Mouse (Mus musculus): ENCODE results near the gene Onecut3. TPM values are rescaled to one million over a fixed set of nuclear protein-coding genes. Genes with fewer than 3 reads are reported as not detected.
A peak's percentile ranks its signal among the peaks of the same experiment; 100 is the strongest.

The Onecut3 gene
- polyA plus RNA-seq, 1 experiment from 2014 or later, result not detected

GRCm38 (mm10) chr10:80460324-80460723, 34.3 kb upstream of the Onecut3 start:
- no peak overlapping the region for H3K4me2 ChIP-seq (ENCODE audit: low read depth, low read length)
- H3K36me3 ChIP-seq (ENCODE audit: control insufficient read depth, insufficient read depth, low read length), result no peaks in the 10 kb centered on the region
- no peak for DNase-seq (ENCODE audit: low spot score)
- H3K9me3 ChIP-seq (ENCODE audit: control insufficient read depth, low read length), result no peaks in the 10 kb centered on the region
- peaks cover 3% of the 10 kb centered on the region; the same call in 1 of the 2 replicates for H3K4me1 ChIP-seq (ENCODE audit: control insufficient read depth, insufficient read depth, low read length)
- ATAC-seq (ENCODE audit: low read depth), result no peak
- 51% methylated on average over 4 of the region's 4 CpGs for WGBS
- H3K27me3 ChIP-seq (replicated peaks; ENCODE audit: control insufficient read depth, insufficient read depth, low read length), result peaks cover 12% of the 10 kb centered on the region
- H3K27ac ChIP-seq (replicated peaks; ENCODE audit: low read depth, low read length), result no peak overlapping the region
- no peak overlapping the region for H3K4me3 ChIP-seq (ENCODE audit: low read depth, low read length)
- no peak overlapping the region for H3K9ac ChIP-seq (ENCODE audit: low read depth, low read length)

GRCm38 (mm10) chr10:80461346-80461745, 33.3 kb upstream of the Onecut3 start:
- H3K4me2 ChIP-seq (ENCODE audit: low read depth, low read length), result no peak overlapping the region
- peaks cover 12% of the 10 kb centered on the region for H3K27me3 ChIP-seq (replicated peaks; ENCODE audit: control insufficient read depth, insufficient read depth, low read length)
- H3K27ac ChIP-seq (replicated peaks; ENCODE audit: low read depth, low read length), result no peak overlapping the region
- WGBS, result 56% methylated on average over 7 of the region's 7 CpGs
- no peaks in the 10 kb centered on the region for H3K9me3 ChIP-seq (ENCODE audit: control insufficient read depth, low read length)
- peaks cover 3% of the 10 kb centered on the region; the same call in 1 of the 2 replicates for H3K4me1 ChIP-seq (ENCODE audit: control insufficient read depth, insufficient read depth, low read length)
- no peak overlapping the region for H3K9ac ChIP-seq (ENCODE audit: low read depth, low read length)
- no peaks in the 10 kb centered on the region for H3K36me3 ChIP-seq (ENCODE audit: control insufficient read depth, insufficient read depth, low read length)
- DNase-seq (ENCODE audit: low spot score) (peak; percentile 14), ATAC-seq (ENCODE audit: low read depth) (no peak)
- no peak overlapping the region for H3K4me3 ChIP-seq (ENCODE audit: low read depth, low read length)

GRCm38 (mm10) chr10:80464381-80465035, 30.1 kb upstream of the Onecut3 start:
- 0 out of 2 replicates have a peak overlapping the region, but pooled peaks have one; percentile 23 for H3K4me2 ChIP-seq (ENCODE audit: low read depth, low read length)
- H3K4me3 ChIP-seq (ENCODE audit: low read depth, low read length), result no peak overlapping the region

GRCm38 (mm10) chr10:80465066-80465465, 29.6 kb upstream of the Onecut3 start:
- DNase-seq (ENCODE audit: low spot score) (no peak), ATAC-seq (ENCODE audit: low read depth) (no peak)
- Histone ChIP-seq H3K4me3 (ENCODE audit: low read depth, low read length) (no peak overlapping the region), H3K27ac (replicated peaks; ENCODE audit: low read depth, low read length) (no peak overlapping the region), H3K36me3 (ENCODE audit: control insufficient read depth, insufficient read depth, low read length) (no peaks in the 10 kb centered on the region), H3K27me3 (replicated peaks; ENCODE audit: control insufficient read depth, insufficient read depth, low read length) (peaks cover 12% of the 10 kb centered on the region), H3K9me3 (ENCODE audit: control insufficient read depth, low read length) (no peaks in the 10 kb centered on the region), H3K9ac (ENCODE audit: low read depth, low read length) (no peak overlapping the region), H3K4me2 (ENCODE audit: low read depth, low read length) (0 out of 2 replicates have a peak overlapping the region, but pooled peaks have one; percentile 23), H3K4me1 (ENCODE audit: control insufficient read depth, insufficient read depth, low read length) (peaks cover 3% of the 10 kb centered on the region; the same call in 1 of the 2 replicates)
- WGBS, result 56% methylated on average over 5 of the region's 5 CpGs

More at GRCm38 (mm10) chr10:80464381-80465035, 30.1 kb upstream of the Onecut3 start:
- DNase-seq (ENCODE audit: low spot score) (peak; percentile 27), ATAC-seq (ENCODE audit: low read depth) (no peak)
- no peaks in the 10 kb centered on the region for H3K36me3 ChIP-seq (ENCODE audit: control insufficient read depth, insufficient read depth, low read length)
- no peaks in the 10 kb centered on the region for H3K9me3 ChIP-seq (ENCODE audit: control insufficient read depth, low read length)
- peaks cover 12% of the 10 kb centered on the region for H3K27me3 ChIP-seq (replicated peaks; ENCODE audit: control insufficient read depth, insufficient read depth, low read length)
- 4% methylated on average over 18 of the region's 19 CpGs for WGBS
- no peak overlapping the region for H3K27ac ChIP-seq (replicated peaks; ENCODE audit: low read depth, low read length)
- peak overlapping the region; percentile 30; the same call in 1 of the 2 replicates for H3K9ac ChIP-seq (ENCODE audit: low read depth, low read length)
- H3K4me1 ChIP-seq (ENCODE audit: control insufficient read depth, insufficient read depth, low read length), result peaks cover 3% of the 10 kb centered on the region; the same call in 1 of the 2 replicates

GRCm38 (mm10) chr10:80475290-80475959, 19.2 kb upstream of the Onecut3 start:
- Histone ChIP-seq H3K4me3 (ENCODE audit: low read depth, low read length) (peak overlapping the region; percentile 62), H3K4me2 (ENCODE audit: low read depth, low read length) (peak overlapping the region; percentile 78), H3K27me3 (replicated peaks; ENCODE audit: control insufficient read depth, insufficient read depth, low read length) (peaks cover 17% of the 10 kb centered on the region), H3K36me3 (ENCODE audit: control insufficient read depth, insufficient read depth, low read length) (no peaks in the 10 kb centered on the region), H3K9me3 (ENCODE audit: control insufficient read depth, low read length) (no peaks in the 10 kb centered on the region), H3K9ac (ENCODE audit: low read depth, low read length) (peak overlapping the region; percentile 68), H3K27ac (replicated peaks; ENCODE audit: low read depth, low read length) (0 out of 2 replicates have a peak overlapping the region, but pooled peaks have one; percentile 28), H3K4me1 (ENCODE audit: control insufficient read depth, insufficient read depth, low read length) (0 out of 2 replicates have a peak, but pooled peaks cover 6% of the 10 kb centered on the region)
- under 1% methylated on average over 36 of the region's 58 CpGs for WGBS
- ATAC-seq (ENCODE audit: low read depth) (peak; percentile 94), DNase-seq (ENCODE audit: low spot score) (peak; percentile 87)

GRCm38 (mm10) chr10:80478531-80478930, 16.1 kb upstream of the Onecut3 start:
- Histone ChIP-seq H3K4me1 (ENCODE audit: control insufficient read depth, insufficient read depth, low read length) (0 out of 2 replicates have a peak, but pooled peaks cover 6% of the 10 kb centered on the region), H3K9ac (ENCODE audit: low read depth, low read length) (no peak overlapping the region), H3K4me2 (ENCODE audit: low read depth, low read length) (no peak overlapping the region), H3K4me3 (ENCODE audit: low read depth, low read length) (no peak overlapping the region), H3K36me3 (ENCODE audit: control insufficient read depth, insufficient read depth, low read length) (no peaks in the 10 kb centered on the region), H3K27ac (replicated peaks; ENCODE audit: low read depth, low read length) (no peak overlapping the region), H3K9me3 (ENCODE audit: control insufficient read depth, low read length) (no peaks in the 10 kb centered on the region), H3K27me3 (replicated peaks; ENCODE audit: control insufficient read depth, insufficient read depth, low read length) (peaks cover 31% of the 10 kb centered on the region)
- ATAC-seq (ENCODE audit: low read depth) (no peak), DNase-seq (ENCODE audit: low spot score) (no peak)
- 74% methylated on average over 5 of the region's 5 CpGs for whole genome bisulfite sequencing

- peaks cover 55% of the 10 kb centered on the region for H3K27me3 ChIP-seq (replicated peaks; ENCODE audit: control insufficient read depth, insufficient read depth, low read length)
Observed at GRCm38 (mm10) chr10:80481002-80481401, 13.6 kb upstream of the Onecut3 start.

GRCm38 (mm10) chr10:80486862-80487379, 7.7 kb upstream of the Onecut3 start:
- 79% methylated on average over 7 of the region's 7 CpGs for WGBS
- no peak for DNase-seq (ENCODE audit: low spot score)

More at GRCm38 (mm10) chr10:80481002-80481401, 13.6 kb upstream of the Onecut3 start:
- H3K36me3 ChIP-seq (ENCODE audit: control insufficient read depth, insufficient read depth, low read length), result no peaks in the 10 kb centered on the region
- no peak overlapping the region for H3K27ac ChIP-seq (replicated peaks; ENCODE audit: low read depth, low read length)
- no peaks in the 10 kb centered on the region for H3K4me1 ChIP-seq (ENCODE audit: control insufficient read depth, insufficient read depth, low read length)
- WGBS, result 19% methylated on average over 5 of the region's 5 CpGs
- no peak overlapping the region for H3K4me2 ChIP-seq (ENCODE audit: low read depth, low read length)
- H3K9ac ChIP-seq (ENCODE audit: low read depth, low read length), result no peak overlapping the region
- no peaks in the 10 kb centered on the region for H3K9me3 ChIP-seq (ENCODE audit: control insufficient read depth, low read length)
- no peak for ATAC-seq (ENCODE audit: low read depth)
- H3K4me3 ChIP-seq (ENCODE audit: low read depth, low read length), result no peak overlapping the region
- no peak for DNase-seq (ENCODE audit: low spot score)

More at GRCm38 (mm10) chr10:80486862-80487379, 7.7 kb upstream of the Onecut3 start:
- no peak for ATAC-seq (ENCODE audit: low read depth)
- H3K4me2 ChIP-seq (ENCODE audit: low read depth, low read length), result no peak overlapping the region
- H3K4me1 ChIP-seq (ENCODE audit: control insufficient read depth, insufficient read depth, low read length), result no peaks in the 10 kb centered on the region
- no peak overlapping the region for H3K4me3 ChIP-seq (ENCODE audit: low read depth, low read length)
- H3K9me3 ChIP-seq (ENCODE audit: control insufficient read depth, low read length), result no peaks in the 10 kb centered on the region
- no peak overlapping the region for H3K9ac ChIP-seq (ENCODE audit: low read depth, low read length)
- no peaks in the 10 kb centered on the region for H3K36me3 ChIP-seq (ENCODE audit: control insufficient read depth, insufficient read depth, low read length)
- H3K27me3 ChIP-seq (replicated peaks; ENCODE audit: control insufficient read depth, insufficient read depth, low read length), result peaks cover 85% of the 10 kb centered on the region
- H3K27ac ChIP-seq (replicated peaks; ENCODE audit: low read depth, low read length), result no peak overlapping the region
